Comparison of ENCODE assay signal across 11 mouse cellular contexts in the genomic region with DNA sequence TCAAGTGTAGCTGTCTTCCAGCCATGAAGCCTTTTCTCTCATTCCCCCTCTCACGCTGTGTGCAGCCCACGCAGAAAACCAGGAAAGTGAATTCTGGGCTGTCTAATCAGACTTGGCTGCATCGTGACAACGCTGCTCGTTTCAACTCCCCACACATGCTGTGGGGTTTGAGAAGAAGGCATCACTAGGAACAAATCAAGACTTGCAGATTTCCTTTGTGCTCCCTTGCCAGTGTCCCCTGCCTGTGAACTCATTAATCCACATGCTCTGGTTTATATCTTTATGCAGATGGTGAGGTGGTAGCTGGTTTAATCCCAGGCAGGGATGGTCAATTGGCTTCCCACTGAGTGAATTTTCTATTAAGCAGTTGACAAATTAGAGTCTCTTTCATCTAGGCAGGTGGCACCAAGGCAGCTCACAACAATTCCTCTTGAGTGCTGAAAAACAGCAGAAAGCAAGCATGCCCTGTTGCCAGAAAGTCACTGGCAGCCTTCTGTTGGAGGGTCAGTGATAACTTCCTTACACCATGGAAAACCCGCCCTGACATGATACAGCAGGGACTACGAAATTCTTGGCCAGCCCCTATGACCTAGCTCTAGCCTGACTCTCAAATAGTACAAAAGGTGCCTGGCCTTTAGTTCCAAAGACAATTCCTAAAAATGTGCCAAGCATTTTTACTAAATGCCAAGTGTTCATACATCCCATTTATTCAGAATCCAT. TPM values are rescaled to one million over a fixed set of nuclear protein-coding genes. Genes with fewer than 3 reads are reported as not detected.
DNase-seq lines count a peak whose midpoint lies in the region; ATAC-seq and TF ChIP-seq lines count a peak whose summit lies in the region.
"Had no signal": no experiment of that assay in that cellular context is flagged by ENCODE, and none has a peak within 500 bp of the region (broad histone marks: within the 10 kb centered on the region; RNA-seq: fewer than 3 reads in every experiment).

No protein-coding gene starts in this region.

- H3K4me2 ChIP-seq in heart, postnatal 0 days (ENCODE audit: low read depth, low read length): no peak overlapping the region
- H3K4me2 ChIP-seq in heart, embryonic 11.5 days: no peak overlapping the region
- H3K4me2 ChIP-seq: heart, embryonic 12.5 days had no signal

- H3K36me3 ChIP-seq in heart, postnatal 0 days (replicated peaks; ENCODE audit: control insufficient read depth, insufficient read depth, low read length): 0 out of 2 replicates have a peak, but pooled peaks cover 4% of the 10 kb centered on the region
- no peaks in the 10 kb centered on the region for H3K36me3 ChIP-seq in heart, embryonic 11.5 days (ENCODE audit: control insufficient read depth, insufficient read depth, low read length)
- H3K36me3 ChIP-seq: heart, embryonic 12.5 days; limb, embryonic 12.5 days had no signal

- H3K4me1 ChIP-seq in heart, postnatal 0 days (ENCODE audit: control insufficient read depth, insufficient read depth): no peaks in the 10 kb centered on the region
- no peaks in the 10 kb centered on the region; the same call in 1 of the 2 replicates for H3K4me1 ChIP-seq in heart, embryonic 11.5 days (ENCODE audit: control insufficient read depth, insufficient read depth, low read length)
- H3K4me1 ChIP-seq: heart, embryonic 12.5 days; limb, embryonic 12.5 days had no signal

- ATAC-seq in heart, postnatal 0 days (ENCODE audit: insufficient read depth, low read depth): peak; percentile 41; the same call in 1 of the 2 replicates
- ATAC-seq in heart, embryonic 11.5 days (replicated peaks; ENCODE audit: insufficient number of reproducible peaks, low FRiP score, low TSS enrichment): no peak

- 23% methylated on average over 7 of the region's 7 CpGs for WGBS in heart, postnatal 0 days
- 42% methylated on average over 7 of the region's 7 CpGs for WGBS in heart, embryonic 11.5 days (ENCODE audit: insufficient replicate concordance)

- no peak for TF ChIP-seq EP300 in heart, postnatal 0 days (IDR thresholded peaks at IDR 0.05; ENCODE audit: low read depth)

- TF ChIP-seq CTCF in heart, postnatal 0 days (IDR thresholded peaks at IDR 0.05; ENCODE audit: low read depth): no peak

- no peak overlapping the region for H3K9ac ChIP-seq in heart, postnatal 0 days (replicated peaks; ENCODE audit: low read depth, low read length)
- H3K9ac ChIP-seq in heart, embryonic 11.5 days (ENCODE audit: low read depth, low read length): no peak overlapping the region
- H3K9ac ChIP-seq: heart, embryonic 12.5 days; limb, embryonic 12.5 days had no signal

- no peak overlapping the region for H3K27ac ChIP-seq in heart, postnatal 0 days (ENCODE audit: low read depth)
- no peak overlapping the region for H3K27ac ChIP-seq in heart, embryonic 11.5 days (ENCODE audit: low read depth, low read length)
- H3K27ac ChIP-seq: limb, embryonic 12.5 days had no signal

- H3K4me3 ChIP-seq in heart, postnatal 0 days (ENCODE audit: low read depth, low read length): no peak overlapping the region
- no peak overlapping the region for H3K4me3 ChIP-seq in heart, embryonic 11.5 days (ENCODE audit: low read depth, low read length)
- H3K4me3 ChIP-seq: heart, embryonic 12.5 days; limb, embryonic 12.5 days had no signal

- H3K27me3 ChIP-seq in heart, postnatal 0 days (ENCODE audit: control insufficient read depth, insufficient read depth, low read length): no peaks in the 10 kb centered on the region
- no peaks in the 10 kb centered on the region for H3K27me3 ChIP-seq in heart, embryonic 11.5 days (ENCODE audit: control insufficient read depth, insufficient read depth, low read length)
- H3K27me3 ChIP-seq: heart, embryonic 12.5 days had no signal

- H3K9me3 ChIP-seq in heart, postnatal 0 days (replicated peaks; ENCODE audit: control insufficient read depth, low read length): no peaks in the 10 kb centered on the region
- H3K9me3 ChIP-seq in heart, embryonic 11.5 days (replicated peaks; ENCODE audit: control insufficient read depth, low read length): no peaks in the 10 kb centered on the region
- H3K9me3 ChIP-seq: heart, embryonic 12.5 days; limb, embryonic 12.5 days; megakaryocyte, embryonic 14.5 days had no signal

- DNase-seq in heart, postnatal 0 days (ENCODE audit: low spot score): no peak
- no peak for DNase-seq in heart, postnatal 14 days
- peak; percentile 5 to 11 for DNase-seq in cerebellum, postnatal 36 days
- DNase-seq in left cerebral cortex, adult 11 months (ENCODE audit: low spot score): peak; percentile 22
- peak; percentile 65 for DNase-seq in right cerebral cortex, adult 18-20 months
- DNase-seq in lung, postnatal 25 days (ENCODE audit: low spot score): no peak
- DNase-seq in spleen, postnatal 4 days (ENCODE audit: low spot score in 2 of 2): no peak

- intact Hi-C loops in heart, postnatal 14 days (cut with DNase I): loop anchor here (10.0 kb wide), 1 partner anchor 224 kb away; no protein-coding TSS in a partner anchor

RNA-seq across cellular contexts. Expression of gene Smpx, which starts 32.1 kb away (rescaled TPM):
- total RNA-seq in heart, postnatal 0 days (2014; rRNA removed; ENCODE audit: low replicate concordance): 579 and 691 TPM in 2 replicates
- polyA plus RNA-seq in heart, postnatal 0 days (2015; fragmentation: Nextera tagmentation; extraction: Ambion mirVana): 1,168 and 1,205 TPM in 2 replicates
- total RNA-seq in heart, postnatal 14 days (2021): 100 to 1,000 TPM; 392 to 395 TPM
- polyA plus RNA-seq in heart, embryonic 11.5 days (2014; fragmentation: Nextera tagmentation; extraction: Ambion mirVana): 707 and 731 TPM in 2 replicates

Comparison
In these comparisons a context has a peak if more than half of its experiments do, and no peak if none do; other contexts are left out.
1. DNase-seq: peak in cerebellum, postnatal 36 days (2 of 2), left cerebral cortex, adult 11 months (single experiment) and right cerebral cortex, adult 18-20 months (single experiment); none in heart, postnatal 0 days (single experiment), heart, postnatal 14 days (0 of 2), lung, postnatal 25 days (single experiment) and spleen, postnatal 4 days (0 of 2).